Mouse (Mus musculus): ENCODE results near the gene Olfr281. TPM values are rescaled to one million over a fixed set of nuclear protein-coding genes. Genes with fewer than 3 reads are reported as not detected.

Gene Olfr281
- total RNA-seq (2012; rRNA removed) (not detected in 2 replicates), total RNA-seq (2014; rRNA removed) (not detected in 2 replicates), polyA plus RNA-seq (2012; ENCODE audit: insufficient read length, low read depth) (not detected in 2 replicates)

- DNase-seq (ENCODE audit: extremely low read depth) = no peak
- Histone ChIP-seq H3K4me3 (replicated peaks in 1 of 3; ENCODE audit: low read depth in 2 of 3, low read length in 2 of 3, poor library complexity in 1 of 3) (no peak within 1 kb of the TSS), H3K27me3 (replicated peaks) (peaks cover 28% of the 10 kb centered on the region), H3K4me2 (ENCODE audit: insufficient read depth, low read depth, poor library complexity, severe bottlenecking) (no peak within 1 kb of the TSS), H3K36me3 (replicated peaks in 1 of 2; ENCODE audit: control insufficient read depth in 1 of 2, insufficient read depth in 1 of 2, low read length in 1 of 2) (no peaks in the 10 kb centered on the region), H3K4me1 (ENCODE audit: control insufficient read depth in 1 of 2, insufficient read depth in 2 of 2) (peaks cover 0 to 3% of the 10 kb centered on the region in 2 experiments; a peak in 1 of 4 replicates), H3K9me3 (replicated peaks; ENCODE audit: low read length) (no peaks in the 10 kb centered on the region), H3K27ac (ENCODE audit: insufficient read depth, low read depth) (no peak within 1 kb of the TSS), H3K9ac (ENCODE audit: insufficient read depth, low read depth) (no peak within 1 kb of the TSS), H3K79me2 (replicated peaks; ENCODE audit: control insufficient read depth, extremely low read depth, insufficient read depth, poor library complexity, severe bottlenecking) (no peaks in the 10 kb centered on the region)
- no peak for TF ChIP-seq TBP (conservative IDR thresholded peaks at IDR 0.05; ENCODE audit: low read depth, low read length)
- no peak for TF ChIP-seq MAZ (IDR thresholded peaks at IDR 0.05; ENCODE audit: low read depth, low read length)
- TF ChIP-seq TCF12 (IDR thresholded peaks at IDR 0.05; ENCODE audit: low read depth, low read length) = no peak
- TF ChIP-seq ZNF384 (IDR thresholded peaks at IDR 0.05; ENCODE audit: low read depth, low read length) = no peak
- no peak for TF ChIP-seq HCFC1 (IDR thresholded peaks at IDR 0.05; ENCODE audit: low read depth, low read length)
- TF ChIP-seq JUN (IDR thresholded peaks at IDR 0.05; ENCODE audit: insufficient read depth, low read depth, low read length) = no peak
- no peak for TF ChIP-seq MYC (IDR thresholded peaks at IDR 0.05; ENCODE audit: low read depth, low read length)
- in situ Hi-C loops (cut with MboI; ENCODE audit: low pct_ligation_motif_present, low pct_unique_long_range_greater_than_20kb, low sequenced_read_pairs) (no loop called here), dilution Hi-C loops (cut with MboI; ENCODE audit: extremely low pct_ligation_motif_present, extremely low pct_unique_long_range_greater_than_20kb, low sequenced_read_pairs) (no loop called here)
Measured at GRCm38 (mm10) chr15:98452288-98452687, at the start of gene Olfr281. Gene Olfr281 (plus strand): TSS chr15:98452588.

- Histone ChIP-seq H3K9me3 (replicated peaks; ENCODE audit: low read length) (peaks cover 10% of the 10 kb centered on the region), H3K9ac (ENCODE audit: insufficient read depth, low read depth) (peak overlapping the region; percentile 43), H3K79me2 (replicated peaks; ENCODE audit: control insufficient read depth, extremely low read depth, insufficient read depth, poor library complexity, severe bottlenecking) (no peaks in the 10 kb centered on the region), H3K4me1 (ENCODE audit: control insufficient read depth in 1 of 2, insufficient read depth in 2 of 2) (peaks cover 0 to 8% of the 10 kb centered on the region in 2 experiments; a peak in 2 of 4 replicates), H3K27me3 (replicated peaks) (peaks cover 23% of the 10 kb centered on the region), H3K4me3 (replicated peaks in 1 of 3; ENCODE audit: low read depth in 2 of 3, low read length in 2 of 3, poor library complexity in 1 of 3) (peak overlapping the region; percentile 62 to 76 (median 62)), H3K27ac (ENCODE audit: insufficient read depth, low read depth) (no peak overlapping the region), H3K36me3 (replicated peaks in 1 of 2; ENCODE audit: control insufficient read depth in 1 of 2, insufficient read depth in 1 of 2, low read length in 1 of 2) (no peaks in the 10 kb centered on the region), H3K4me2 (ENCODE audit: insufficient read depth, low read depth, poor library complexity, severe bottlenecking) (peak overlapping the region; percentile 86)
- dilution Hi-C loops (cut with MboI; ENCODE audit: extremely low pct_ligation_motif_present, extremely low pct_unique_long_range_greater_than_20kb, low sequenced_read_pairs) = no loop called here
- peak; percentile 77 for DNase-seq (ENCODE audit: extremely low read depth)
- TF ChIP-seq TCF12 (IDR thresholded peaks at IDR 0.05; ENCODE audit: low read depth, low read length) (0 out of 2 replicates have a peak, but pooled peaks have one; percentile 37), CTCF (conservative IDR thresholded peaks at IDR 0.05 in 1 of 2, IDR thresholded peaks at IDR 0.05 in 1 of 2; ENCODE audit: low read depth in 2 of 2, low read length in 2 of 2) (peak; percentile 81 to 94), NRF1 (IDR thresholded peaks at IDR 0.05; ENCODE audit: low read depth, low read length) (no peak), RAD21 (IDR thresholded peaks at IDR 0.05; ENCODE audit: low read depth, low read length) (peak; percentile 53), MAX (IDR thresholded peaks at IDR 0.05; ENCODE audit: low read length) (0 out of 2 replicates have a peak, but pooled peaks have one; percentile 16), SMC3 (IDR thresholded peaks at IDR 0.05; ENCODE audit: low read depth, low read length) (peak; percentile 34; the same call in 1 of the 2 replicates)
- in situ Hi-C loops (cut with MboI; ENCODE audit: low pct_ligation_motif_present, low pct_unique_long_range_greater_than_20kb, low sequenced_read_pairs) = no loop called here
Measured at GRCm38 (mm10) chr15:98408406-98409060, 43.9 kb upstream of the Olfr281 start.
